Mouse (Mus musculus) left cerebral cortex, adult 8-10 months (tissue): Measurements from ENCODE around the gene Vwc2. TPM values are rescaled to one million over a fixed set of nuclear protein-coding genes. Genes with fewer than 3 reads are reported as not detected.

Source experiments
- DNase-seq, 2 experiments: peaks; one replicate each; pipeline ENCODE4 v3.0.0; 2022; ENCODE audit warnings: low spot score in 2 of 2
- total RNA-seq, 4 experiments: library from RNA; stranded (reverse); gene quantifications; 2 replicates each; pipeline ENCODE4 v1.2.4; 2022

Gene Vwc2
- total RNA-seq, 4 experiments from 2014 or later: 8.6 to 11.7 (median 10.7) TPM

DNA sequence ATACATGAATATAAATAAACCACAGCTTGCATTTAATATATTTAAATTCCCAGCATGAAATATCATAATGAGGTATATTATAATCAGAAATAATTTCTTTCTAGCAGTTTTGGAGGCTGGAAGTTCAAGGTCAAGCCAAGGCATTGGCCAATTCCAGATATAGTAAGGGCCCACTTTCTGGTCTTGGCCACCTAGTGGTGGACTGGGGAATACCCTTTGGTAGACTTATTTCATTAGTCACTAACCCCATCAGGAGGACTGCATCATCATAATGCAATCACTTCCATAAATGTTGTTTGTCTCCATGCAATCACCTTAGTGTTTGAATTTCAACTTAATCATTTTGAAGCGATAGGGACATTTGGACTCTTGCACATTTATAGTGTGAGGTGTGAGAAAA, 125.3 kb downstream of the Vwc2 start:
- no peak for DNase-seq

DNA sequence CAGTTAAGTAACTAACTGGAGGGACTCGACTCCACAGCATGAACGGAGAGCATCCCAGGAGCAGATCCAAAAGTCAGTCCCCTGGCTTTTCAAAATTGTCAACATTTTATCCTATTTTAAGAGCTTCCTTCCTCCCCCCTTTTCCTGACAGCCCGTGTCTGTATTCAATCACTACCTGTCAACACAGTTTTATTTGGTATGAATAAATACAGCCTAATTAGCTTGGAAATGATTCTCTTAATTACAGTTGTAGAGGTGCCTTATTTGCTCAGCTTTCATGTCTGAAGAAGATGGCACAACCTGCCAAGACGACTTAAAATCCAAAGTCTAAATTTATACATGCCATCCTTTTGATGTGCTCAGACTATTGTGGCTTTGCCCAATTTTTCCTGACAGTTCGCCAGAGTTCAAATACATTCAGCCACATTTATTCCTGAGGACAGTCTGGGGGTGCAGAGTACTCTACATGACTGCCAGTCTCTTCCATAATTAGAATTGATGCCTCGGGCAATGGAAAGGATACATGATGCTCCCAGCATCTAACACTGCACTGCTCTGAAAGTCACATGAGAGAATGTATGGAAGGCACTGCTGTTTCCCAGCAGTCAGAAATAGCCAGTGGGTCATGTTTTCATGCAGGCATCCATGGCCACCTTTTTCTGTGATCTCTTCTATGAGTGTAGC, 128.8 kb downstream of the Vwc2 start:
- no peak for DNase-seq

GRCm38 (mm10) chr11:11257348-11257747, 143.3 kb downstream of the Vwc2 start:
- DNase-seq: no peak

DNA sequence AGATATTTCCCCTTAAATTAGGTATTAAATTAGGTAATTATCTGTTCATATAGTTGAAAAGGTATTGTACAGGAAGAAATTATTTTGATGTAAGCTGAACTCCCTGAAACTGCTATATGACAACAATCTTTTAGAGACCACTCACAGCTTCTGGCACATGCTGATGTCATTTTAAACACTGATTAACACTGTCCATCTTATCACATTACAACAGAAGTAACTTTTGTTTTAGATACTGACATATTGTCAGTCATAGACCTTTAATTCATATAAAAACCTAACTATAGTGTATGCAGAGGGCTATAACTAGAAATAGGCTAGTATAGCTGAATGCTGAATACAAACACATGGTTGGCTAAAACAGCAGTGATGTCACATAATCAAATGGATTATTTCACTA, 166.1 kb downstream of the Vwc2 start:
- DNase-seq: no peak

DNA sequence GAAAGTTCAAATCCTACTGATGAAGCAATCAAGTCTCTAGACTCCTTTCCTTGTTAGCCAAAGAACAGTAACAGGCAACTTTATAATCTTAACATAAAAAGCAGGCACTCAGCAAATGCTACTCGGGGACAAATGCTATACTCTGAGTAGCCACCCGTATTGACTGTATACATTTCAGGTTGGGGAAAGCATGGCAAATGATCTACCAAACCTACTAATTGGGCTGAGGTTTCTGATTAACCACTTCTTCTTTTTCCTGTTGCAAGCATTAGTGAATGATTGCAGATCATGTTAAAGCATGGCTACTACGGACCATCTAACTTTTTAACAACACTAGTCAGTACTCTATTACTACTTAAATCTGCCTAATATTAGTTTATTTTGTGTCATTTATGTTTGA, 169.5 kb downstream of the Vwc2 start:
- no peak for DNase-seq
